Mouse (Mus musculus): ENCODE measurements at regions not wholly inside any gene's neighbourhood (a gene's known extent, or its start where the extent isn't known, plus 50 kb on each side); places are given as distances from the start of the nearest gene placed in this dataset.

DNA sequence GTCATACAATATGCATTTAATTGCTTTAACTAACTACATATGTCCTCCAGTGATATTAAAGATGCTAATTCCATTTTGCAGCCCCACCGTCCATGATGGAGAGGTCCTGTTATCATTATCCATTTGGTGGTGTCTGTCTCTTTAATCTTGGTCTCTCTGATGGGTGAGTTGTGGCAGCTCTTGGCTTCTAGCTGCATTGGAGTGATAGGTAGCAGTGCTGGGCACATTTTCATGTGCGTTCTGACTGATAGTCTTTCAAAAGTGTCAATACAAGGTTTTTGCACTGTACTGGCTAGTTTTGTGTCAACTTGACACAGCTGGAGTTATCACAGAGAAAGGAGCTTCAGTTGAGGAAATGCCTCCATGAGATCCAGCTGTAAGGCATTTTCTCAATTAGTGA is 67.5 kb upstream of the Six2 start:
- no peak for DNase-seq

DNA sequence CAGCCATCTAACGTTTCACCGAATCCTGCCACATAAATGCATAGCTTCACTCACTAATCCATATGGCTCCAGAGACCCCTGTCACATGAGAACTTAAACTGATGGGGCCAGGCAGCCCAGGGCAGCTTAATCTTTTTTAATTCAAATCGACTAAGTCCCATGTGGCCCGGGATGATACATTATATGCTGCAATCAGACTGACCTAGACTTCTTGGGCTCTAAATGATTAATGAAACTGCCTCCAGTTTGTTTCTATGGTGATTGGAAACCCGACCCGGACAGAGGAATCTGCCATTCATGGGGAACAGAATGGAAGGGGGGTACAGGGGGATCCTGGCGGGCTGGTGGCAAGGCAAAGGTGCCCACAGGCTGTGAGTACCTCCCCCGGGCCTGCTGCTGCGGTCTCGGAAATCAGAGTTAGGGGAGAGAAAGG is 60.6 kb upstream of the Six2 start:
- no peak for DNase-seq

- DNase-seq: no peak
These were observed 60.0 kb upstream of the Six2 start for GRCm38 (mm10) chr17:85747976-85748648.

Data from right cerebral cortex, postnatal 25 days (tissue).